Mouse (Mus musculus): ENCODE measurements at regions not wholly inside any gene's neighbourhood (a gene's known extent, or its start where the extent isn't known, plus 50 kb on each side); places are given as distances from the start of the nearest gene placed in this dataset.

- H3K9me3 ChIP-seq (ENCODE audit: control insufficient read depth, low read length): no peaks in the 10 kb centered on the region
- no peaks in the 10 kb centered on the region for H3K36me3 ChIP-seq (ENCODE audit: control insufficient read depth, insufficient read depth, low read length)
- no peak overlapping the region for H3K4me2 ChIP-seq (ENCODE audit: low read depth, low read length, severe bottlenecking)
- H3K4me3 ChIP-seq (ENCODE audit: low read depth, low read length): no peak overlapping the region
- H3K4me1 ChIP-seq (replicated peaks; ENCODE audit: control insufficient read depth, insufficient read depth, low read length): no peaks in the 10 kb centered on the region
- no peaks in the 10 kb centered on the region for H3K27me3 ChIP-seq (ENCODE audit: control insufficient read depth, insufficient read depth, low read length)
- ATAC-seq (replicated peaks; ENCODE audit: low FRiP score) (no peak), DNase-seq (ENCODE audit: low spot score) (no peak)
- 71% methylated on average over 5 of the region's 5 CpGs for WGBS
- no peak overlapping the region for H3K27ac ChIP-seq (ENCODE audit: low read depth, low read length)
- no peak overlapping the region for H3K9ac ChIP-seq (ENCODE audit: low read length)
These were observed 152.3 kb upstream of the Avpr1a start for GRCm38 (mm10) chr10:122295921-122296425.

GRCm38 (mm10) chr10:122291611-122292010 lies 156.7 kb upstream of the Avpr1a start:
- 84% methylated on average over 2 of the region's 2 CpGs for WGBS
- Histone ChIP-seq H3K27ac (ENCODE audit: low read depth, low read length) (no peak overlapping the region), H3K9ac (ENCODE audit: low read length) (no peak overlapping the region), H3K36me3 (ENCODE audit: control insufficient read depth, insufficient read depth, low read length) (no peaks in the 10 kb centered on the region), H3K9me3 (ENCODE audit: control insufficient read depth, low read length) (no peaks in the 10 kb centered on the region), H3K27me3 (ENCODE audit: control insufficient read depth, insufficient read depth, low read length) (no peaks in the 10 kb centered on the region), H3K4me2 (ENCODE audit: low read depth, low read length, severe bottlenecking) (no peak overlapping the region), H3K4me1 (replicated peaks; ENCODE audit: control insufficient read depth, insufficient read depth, low read length) (no peaks in the 10 kb centered on the region), H3K4me3 (ENCODE audit: low read depth, low read length) (no peak overlapping the region)
- DNase-seq (ENCODE audit: low spot score): no peak
- ATAC-seq (replicated peaks; ENCODE audit: low FRiP score): no peak

GRCm38 (mm10) chr10:122291091-122291490 lies 157.2 kb upstream of the Avpr1a start:
- H3K27me3 ChIP-seq (ENCODE audit: control insufficient read depth, insufficient read depth, low read length): no peaks in the 10 kb centered on the region
- H3K27ac ChIP-seq (ENCODE audit: low read depth, low read length): no peak overlapping the region
- H3K36me3 ChIP-seq (ENCODE audit: control insufficient read depth, insufficient read depth, low read length): no peaks in the 10 kb centered on the region
- 85% methylated on average over 5 of the region's 5 CpGs for WGBS
- H3K4me3 ChIP-seq (ENCODE audit: low read depth, low read length): no peak overlapping the region
- H3K4me1 ChIP-seq (replicated peaks; ENCODE audit: control insufficient read depth, insufficient read depth, low read length): no peaks in the 10 kb centered on the region
- DNase-seq (ENCODE audit: low spot score): no peak
- no peaks in the 10 kb centered on the region for H3K9me3 ChIP-seq (ENCODE audit: control insufficient read depth, low read length)
- H3K4me2 ChIP-seq (ENCODE audit: low read depth, low read length, severe bottlenecking): no peak overlapping the region
- no peak overlapping the region for H3K9ac ChIP-seq (ENCODE audit: low read length)
- ATAC-seq (replicated peaks; ENCODE audit: low FRiP score): no peak

- no peak for DNase-seq (ENCODE audit: low spot score)
- 81% methylated on average over 1 of the region's 1 CpGs for WGBS
- ATAC-seq (replicated peaks; ENCODE audit: low FRiP score): no peak
- Histone ChIP-seq H3K27ac (ENCODE audit: low read depth, low read length) (no peak overlapping the region), H3K4me2 (ENCODE audit: low read depth, low read length, severe bottlenecking) (no peak overlapping the region), H3K9ac (ENCODE audit: low read length) (no peak overlapping the region), H3K9me3 (ENCODE audit: control insufficient read depth, low read length) (no peaks in the 10 kb centered on the region), H3K36me3 (ENCODE audit: control insufficient read depth, insufficient read depth, low read length) (no peaks in the 10 kb centered on the region), H3K4me3 (ENCODE audit: low read depth, low read length) (no peak overlapping the region), H3K27me3 (ENCODE audit: control insufficient read depth, insufficient read depth, low read length) (no peaks in the 10 kb centered on the region), H3K4me1 (replicated peaks; ENCODE audit: control insufficient read depth, insufficient read depth, low read length) (no peaks in the 10 kb centered on the region)
These were observed 173.4 kb upstream of the Avpr1a start for GRCm38 (mm10) chr10:122274885-122275284.

- no peak overlapping the region for H3K4me3 ChIP-seq (ENCODE audit: low read depth, low read length)
- no peak overlapping the region for H3K4me2 ChIP-seq (ENCODE audit: low read depth, low read length, severe bottlenecking)
- no peak overlapping the region for H3K27ac ChIP-seq (ENCODE audit: low read depth, low read length)
- H3K36me3 ChIP-seq (ENCODE audit: control insufficient read depth, insufficient read depth, low read length): no peaks in the 10 kb centered on the region
- WGBS: 85% methylated on average over 3 of the region's 3 CpGs
- H3K27me3 ChIP-seq (ENCODE audit: control insufficient read depth, insufficient read depth, low read length): no peaks in the 10 kb centered on the region
- no peak for ATAC-seq (replicated peaks; ENCODE audit: low FRiP score)
- no peaks in the 10 kb centered on the region for H3K9me3 ChIP-seq (ENCODE audit: control insufficient read depth, low read length)
- H3K9ac ChIP-seq (ENCODE audit: low read length): no peak overlapping the region
- no peak for DNase-seq (ENCODE audit: low spot score)
- no peaks in the 10 kb centered on the region for H3K4me1 ChIP-seq (replicated peaks; ENCODE audit: control insufficient read depth, insufficient read depth, low read length)
These were observed 174.1 kb upstream of the Avpr1a start for GRCm38 (mm10) chr10:122274181-122274580.

- H3K27ac ChIP-seq (ENCODE audit: low read depth, low read length): no peak overlapping the region
- no peak overlapping the region for H3K9ac ChIP-seq (ENCODE audit: low read length)
- 59% methylated on average over 1 of the region's 1 CpGs for WGBS
- no peaks in the 10 kb centered on the region for H3K27me3 ChIP-seq (ENCODE audit: control insufficient read depth, insufficient read depth, low read length)
- H3K36me3 ChIP-seq (ENCODE audit: control insufficient read depth, insufficient read depth, low read length): no peaks in the 10 kb centered on the region
- DNase-seq (ENCODE audit: low spot score) (no peak), ATAC-seq (replicated peaks; ENCODE audit: low FRiP score) (no peak)
- H3K4me2 ChIP-seq (ENCODE audit: low read depth, low read length, severe bottlenecking): no peak overlapping the region
- H3K4me3 ChIP-seq (ENCODE audit: low read depth, low read length): no peak overlapping the region
- no peaks in the 10 kb centered on the region for H3K9me3 ChIP-seq (ENCODE audit: control insufficient read depth, low read length)
- no peaks in the 10 kb centered on the region for H3K4me1 ChIP-seq (replicated peaks; ENCODE audit: control insufficient read depth, insufficient read depth, low read length)
These were observed 166.9 kb upstream of the Rxylt1 start for GRCm38 (mm10) chr10:122264070-122264469.

- no peaks in the 10 kb centered on the region for H3K27me3 ChIP-seq (ENCODE audit: control insufficient read depth, insufficient read depth, low read length)
- ATAC-seq (replicated peaks; ENCODE audit: low FRiP score) (no peak), DNase-seq (ENCODE audit: low spot score) (no peak)
- H3K36me3 ChIP-seq (ENCODE audit: control insufficient read depth, insufficient read depth, low read length): no peaks in the 10 kb centered on the region
- H3K4me3 ChIP-seq (ENCODE audit: low read depth, low read length): no peak overlapping the region
- no peaks in the 10 kb centered on the region for H3K9me3 ChIP-seq (ENCODE audit: control insufficient read depth, low read length)
- no peak overlapping the region for H3K9ac ChIP-seq (ENCODE audit: low read length)
- H3K4me2 ChIP-seq (ENCODE audit: low read depth, low read length, severe bottlenecking): no peak overlapping the region
- 55% methylated on average over 4 of the region's 4 CpGs for WGBS
- H3K27ac ChIP-seq (ENCODE audit: low read depth, low read length): no peak overlapping the region
- H3K4me1 ChIP-seq (replicated peaks; ENCODE audit: control insufficient read depth, insufficient read depth, low read length): no peaks in the 10 kb centered on the region
These were observed 162.2 kb upstream of the Rxylt1 start for GRCm38 (mm10) chr10:122259354-122259753.

- Histone ChIP-seq H3K4me1 (replicated peaks; ENCODE audit: control insufficient read depth, insufficient read depth, low read length) (no peaks in the 10 kb centered on the region), H3K27me3 (ENCODE audit: control insufficient read depth, insufficient read depth, low read length) (no peaks in the 10 kb centered on the region), H3K9ac (ENCODE audit: low read length) (no peak overlapping the region), H3K4me3 (ENCODE audit: low read depth, low read length) (no peak overlapping the region), H3K36me3 (ENCODE audit: control insufficient read depth, insufficient read depth, low read length) (no peaks in the 10 kb centered on the region), H3K4me2 (ENCODE audit: low read depth, low read length, severe bottlenecking) (no peak overlapping the region), H3K9me3 (ENCODE audit: control insufficient read depth, low read length) (no peaks in the 10 kb centered on the region), H3K27ac (ENCODE audit: low read depth, low read length) (no peak overlapping the region)
- DNase-seq (ENCODE audit: low spot score) (no peak), ATAC-seq (replicated peaks; ENCODE audit: low FRiP score) (no peak)
- 91% methylated on average over 3 of the region's 3 CpGs for WGBS
These were observed 161.5 kb upstream of the Rxylt1 start for GRCm38 (mm10) chr10:122258711-122259110.

GRCm38 (mm10) chr10:122231818-122232217 lies 134.6 kb upstream of the Rxylt1 start:
- Histone ChIP-seq H3K9me3 (ENCODE audit: control insufficient read depth, low read length) (no peaks in the 10 kb centered on the region), H3K4me3 (ENCODE audit: low read depth, low read length) (no peak overlapping the region), H3K4me1 (replicated peaks; ENCODE audit: control insufficient read depth, insufficient read depth, low read length) (no peaks in the 10 kb centered on the region), H3K36me3 (ENCODE audit: control insufficient read depth, insufficient read depth, low read length) (no peaks in the 10 kb centered on the region), H3K27me3 (ENCODE audit: control insufficient read depth, insufficient read depth, low read length) (no peaks in the 10 kb centered on the region), H3K4me2 (ENCODE audit: low read depth, low read length, severe bottlenecking) (no peak overlapping the region), H3K27ac (ENCODE audit: low read depth, low read length) (no peak overlapping the region), H3K9ac (ENCODE audit: low read length) (no peak overlapping the region)
- no peak for ATAC-seq (replicated peaks; ENCODE audit: low FRiP score)
- DNase-seq (ENCODE audit: low spot score): no peak
- WGBS: 85% methylated on average over 7 of the region's 7 CpGs
